Mouse (Mus musculus): ENCODE data around the gene Abcb4. TPM values are rescaled to one million over a fixed set of nuclear protein-coding genes. Genes with fewer than 3 reads are reported as not detected.
"Not testable (repeated sequence)": the region's sequence is repeated elsewhere in the genome, so short reads cannot be mapped to it uniquely, and the experiment has no call there.

The Abcb4 gene
- total RNA-seq (2021): 1 to 10 TPM; 4.6 to 7.0 TPM

DNA sequence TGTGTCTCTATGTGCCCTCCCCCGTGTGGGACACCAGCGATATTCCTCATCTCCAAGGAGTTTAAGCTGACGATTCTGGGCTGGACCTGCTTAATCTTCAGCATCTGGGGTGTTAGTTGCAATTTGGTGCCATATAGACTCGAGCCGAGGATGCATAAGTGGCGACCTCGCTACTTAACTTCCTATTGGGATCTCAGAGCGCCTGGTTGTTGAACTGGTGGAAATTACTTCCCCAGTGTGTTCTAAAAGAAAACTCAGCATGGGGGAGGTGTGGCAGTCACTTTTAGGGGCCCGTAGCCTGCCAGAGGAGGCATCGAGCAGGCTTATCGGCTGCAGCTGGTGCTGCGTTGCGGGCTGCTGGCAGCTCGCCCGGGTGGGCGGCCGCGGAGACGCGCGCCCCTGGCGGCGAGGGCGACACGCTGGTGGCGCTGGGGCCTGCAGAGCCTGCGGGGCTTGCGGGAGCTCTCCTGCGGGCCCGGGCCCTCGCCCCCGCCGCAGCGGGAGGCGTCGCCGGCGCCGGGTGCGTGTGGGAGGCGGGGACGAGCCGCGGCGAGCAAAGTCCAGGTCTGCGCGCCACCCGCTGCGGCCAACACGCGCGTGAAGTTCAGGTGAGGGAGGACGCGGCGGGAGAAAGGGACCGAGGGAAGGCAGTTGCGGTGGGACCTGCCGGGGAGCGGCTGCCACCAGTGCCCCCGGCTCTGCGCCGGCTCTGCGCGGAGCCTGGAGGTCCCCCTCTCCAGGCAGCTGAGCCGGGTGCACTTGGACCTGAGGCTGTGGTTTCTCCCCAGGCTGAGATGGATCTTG, at the start of gene Abcb4:
Gene Abcb4 (plus strand): TSS at position 418 of the 804 bp plus-strand sequence.
- peak; percentile 63 to 68 for DNase-seq

DNA sequence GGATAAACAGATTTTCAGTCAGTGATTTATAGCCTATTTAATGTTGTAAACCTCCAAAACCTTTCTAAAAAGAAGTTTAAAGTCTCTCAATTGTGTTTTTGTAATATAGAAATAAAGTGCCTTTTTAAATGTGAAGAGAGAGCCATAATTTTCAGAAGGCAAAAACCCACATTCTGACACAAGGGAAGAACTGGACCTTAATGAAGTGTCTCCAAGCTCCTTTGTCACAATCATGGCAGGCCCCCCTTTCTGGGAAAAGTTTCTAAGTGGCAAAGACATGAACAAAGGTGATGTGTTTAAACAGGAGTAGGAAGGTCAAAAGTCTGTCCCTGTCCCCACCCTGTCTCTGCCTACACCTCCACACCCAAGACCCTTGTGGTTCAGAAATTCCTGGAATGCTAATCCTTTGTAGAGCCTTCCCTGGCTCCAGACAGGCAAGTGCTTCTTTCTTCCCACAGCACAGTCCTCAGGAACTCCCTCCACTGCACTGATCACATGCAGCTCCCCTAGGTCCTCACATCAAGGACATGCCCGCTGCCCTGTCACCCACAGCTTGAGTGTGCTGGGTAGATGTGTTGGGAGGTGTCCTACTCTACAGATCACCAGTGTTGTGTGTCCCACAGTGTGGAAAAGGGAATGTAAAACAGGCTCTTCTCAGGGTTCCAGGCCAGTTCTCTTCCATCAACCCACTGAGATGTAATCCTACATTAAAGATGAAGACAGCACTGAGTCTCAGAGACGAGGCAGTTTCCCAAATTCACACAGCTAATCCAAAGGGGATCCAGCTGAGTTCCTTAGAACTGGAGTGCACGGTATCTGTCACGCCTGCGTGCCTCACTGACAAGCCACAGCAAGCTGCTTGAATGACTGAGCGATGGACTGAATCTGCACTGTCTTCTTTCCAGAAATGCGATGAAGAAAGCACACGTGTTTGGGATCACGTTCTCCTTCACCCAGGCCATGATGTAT, 44.6 kb upstream of the Abcb4 start:
- DNase-seq: not testable (repeated sequence)

DNA sequence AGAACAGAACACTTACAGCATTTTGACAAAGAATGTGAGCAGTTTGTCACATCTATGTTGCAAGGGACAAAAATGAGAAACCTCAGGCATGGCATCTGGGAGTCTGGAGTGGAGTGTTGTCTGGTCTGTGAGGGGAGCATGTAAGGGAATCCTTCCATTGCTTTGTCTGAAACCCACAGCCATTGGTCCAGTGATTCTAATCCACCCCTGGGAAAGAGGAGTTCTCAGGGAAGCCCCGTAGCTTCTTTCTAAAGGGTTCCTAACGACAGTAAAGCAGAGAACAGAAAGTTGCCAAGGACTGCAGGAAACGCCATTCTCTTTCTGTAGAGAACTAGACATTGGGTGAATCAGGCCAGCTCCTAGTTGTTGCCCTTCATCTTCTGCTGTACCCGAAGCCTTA, 42.7 kb upstream of the Abcb4 start:
- DNase-seq: no peak

- DNase-seq: no peak
These were observed 36.3 kb upstream of the Abcb4 start for GRCm38 (mm10) chr5:8857201-8857600.

DNA sequence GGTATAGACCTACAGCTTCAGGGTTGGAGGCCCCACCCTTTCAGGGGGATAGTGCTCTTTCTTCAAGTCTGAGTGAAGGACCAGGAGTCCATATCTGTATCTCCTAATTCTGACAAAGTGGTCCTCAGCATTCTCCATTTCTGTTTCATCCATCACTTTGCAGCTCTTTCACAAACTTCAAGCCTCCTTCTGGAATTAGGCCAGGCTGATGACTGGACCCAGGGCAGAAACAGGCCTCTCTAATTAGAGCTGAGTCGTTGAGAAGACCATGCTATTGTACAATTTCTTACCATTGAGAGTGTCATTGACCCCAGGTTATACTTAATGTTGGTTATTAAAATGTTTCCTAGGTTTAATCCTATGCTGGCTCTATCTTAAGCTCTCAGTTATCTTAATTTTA, 31.7 kb upstream of the Abcb4 start:
- DNase-seq: no peak

GRCm38 (mm10) chr5:8863580-8864337, 29.8 kb upstream of the Abcb4 start:
- no peak for DNase-seq

GRCm38 (mm10) chr5:8865630-8866029, 27.9 kb upstream of the Abcb4 start:
- DNase-seq: not testable (repeated sequence)

DNA sequence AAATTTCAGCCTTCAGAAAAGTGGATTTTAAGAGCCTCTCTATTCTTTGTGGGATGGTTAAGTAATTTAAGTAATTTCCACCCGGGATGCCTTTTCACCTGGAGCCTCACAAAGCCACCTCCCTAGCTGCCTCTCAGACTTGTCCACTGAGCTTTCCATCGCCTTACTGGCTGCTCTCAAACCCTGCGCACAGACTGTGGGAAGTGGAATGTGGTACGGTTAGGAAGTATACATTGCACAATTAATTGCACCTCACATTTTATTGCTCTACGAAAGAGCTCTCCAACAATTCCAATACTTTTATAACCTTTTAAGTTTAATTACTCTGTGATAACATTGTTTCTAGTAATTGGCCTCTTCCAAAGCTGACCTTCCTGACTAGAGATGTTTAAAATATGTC, 27.2 kb upstream of the Abcb4 start:
- DNase-seq: no peak

GRCm38 (mm10) chr5:8868019-8868418, 25.5 kb upstream of the Abcb4 start:
- DNase-seq: no peak

- DNase-seq: no peak
These were observed 20.3 kb upstream of the Abcb4 start for GRCm38 (mm10) chr5:8872979-8873915.

DNA sequence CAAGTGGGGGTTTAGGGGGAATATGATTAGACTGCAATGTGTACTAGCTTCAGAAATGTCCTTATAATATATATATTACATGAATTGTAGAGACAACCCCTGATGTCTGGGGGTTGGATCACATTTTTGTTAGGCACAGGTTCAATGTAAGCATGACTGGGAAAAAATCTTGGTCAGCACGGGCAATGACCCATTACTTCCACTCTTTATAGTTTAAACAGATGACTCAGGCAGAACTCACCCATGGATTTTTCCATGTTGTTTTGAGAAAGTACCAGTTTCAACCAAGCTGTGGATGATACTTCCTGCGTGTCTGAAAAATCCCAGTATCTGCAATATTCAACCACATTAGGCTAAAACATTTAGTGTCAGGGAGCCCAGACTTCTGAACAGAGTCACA, 16.4 kb upstream of the Abcb4 start:
- DNase-seq: no peak

DNA sequence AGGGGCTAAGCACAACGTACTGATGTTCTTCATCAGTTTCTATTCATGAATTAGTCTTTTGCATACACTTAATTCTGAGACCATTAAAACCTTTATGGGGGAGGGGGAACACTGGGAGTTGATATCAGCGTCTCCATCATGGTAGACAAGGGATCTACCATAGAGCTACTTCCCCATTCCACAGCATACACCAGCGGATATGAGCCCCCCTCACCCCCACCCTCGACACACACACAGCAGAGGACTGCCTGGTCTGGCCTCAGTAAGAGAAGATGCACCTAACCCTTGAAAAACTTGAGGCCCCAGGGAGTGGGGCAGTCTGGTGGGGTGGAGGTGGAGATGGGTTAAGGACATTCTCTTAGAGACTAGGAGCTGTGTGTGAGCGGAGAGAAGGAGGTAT, 15.7 kb upstream of the Abcb4 start:
- DNase-seq: no peak

- no peak for DNase-seq
These were observed 7.7 kb upstream of the Abcb4 start for GRCm38 (mm10) chr5:8885837-8886236.

DNA sequence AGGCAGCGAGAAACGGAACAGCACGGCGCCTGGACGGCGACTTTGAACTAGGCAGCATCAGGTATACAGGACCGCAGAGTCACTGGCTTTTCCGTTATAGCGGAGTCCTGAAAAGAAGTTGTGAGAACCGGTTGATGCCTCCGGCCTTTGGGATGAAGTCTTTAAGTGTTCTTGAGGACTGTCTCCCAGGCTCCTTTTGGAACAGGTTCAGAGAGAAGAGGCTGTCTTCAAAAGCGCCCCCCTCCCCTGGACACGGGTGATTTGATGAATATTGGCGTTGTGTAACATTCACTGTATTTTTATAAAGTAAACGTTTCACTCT, 548 bp downstream of the Abcb4 start:
- peak in 1 of 2 experiments; percentile 4 for DNase-seq

DNA sequence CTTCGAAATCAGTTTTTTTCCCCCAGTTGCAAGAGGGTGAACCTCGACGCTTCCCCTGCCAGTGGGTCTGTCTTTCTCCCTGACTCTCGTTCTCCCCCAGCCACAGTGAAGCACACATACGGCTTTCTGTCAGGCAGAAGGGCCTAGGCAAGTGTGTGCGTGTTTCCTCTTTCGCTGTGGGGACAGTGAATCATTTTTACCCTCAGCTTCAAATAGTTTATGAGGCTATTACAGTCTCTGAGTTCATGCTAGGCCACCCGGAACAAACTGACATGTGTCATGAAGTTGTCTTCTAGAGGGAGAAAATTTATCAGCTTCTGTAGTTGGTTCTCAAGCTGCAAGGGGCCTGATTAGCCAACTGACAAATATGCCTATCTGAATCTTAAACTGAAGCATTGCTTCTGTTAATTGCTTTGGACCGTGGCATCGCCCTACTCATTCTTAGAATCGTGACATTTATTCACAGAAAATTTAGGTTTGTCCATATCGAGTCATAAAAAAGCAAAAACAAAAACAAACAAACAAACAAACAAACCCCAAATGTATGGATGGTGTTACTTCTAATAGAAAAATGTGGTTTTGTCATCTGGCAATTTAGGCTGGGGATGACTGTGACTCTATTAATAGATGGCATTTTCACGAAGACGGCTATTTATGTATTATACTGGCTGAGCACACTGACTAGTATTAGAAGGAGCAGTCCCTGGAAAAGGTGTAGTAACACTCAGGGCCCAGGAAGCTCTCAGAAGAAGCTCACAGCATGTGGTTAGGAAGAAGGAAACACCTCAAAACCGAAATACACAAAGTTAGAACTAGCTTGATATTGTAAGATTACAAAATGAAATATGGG, 1.3 kb downstream of the Abcb4 start:
- DNase-seq: no peak

DNA sequence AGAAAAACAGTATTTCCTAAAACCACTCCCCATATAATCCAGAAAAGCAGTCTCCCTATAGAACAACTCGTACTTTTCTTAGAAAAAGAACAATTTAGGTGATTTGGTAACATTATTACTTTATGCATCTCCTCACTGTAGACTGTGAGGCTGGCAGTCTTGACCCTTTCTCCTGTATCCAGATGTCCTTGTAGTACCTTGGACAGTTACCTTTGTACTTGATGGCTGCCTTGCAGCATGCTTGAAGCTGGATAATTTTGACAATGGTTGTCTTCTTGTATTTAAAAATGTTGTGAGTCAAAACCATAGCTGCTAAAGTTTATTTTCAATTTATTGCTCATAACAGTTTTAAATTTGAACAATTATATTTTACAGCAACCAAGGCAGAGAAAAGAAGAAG, 2.7 kb downstream of the Abcb4 start:
- no peak for DNase-seq

DNA sequence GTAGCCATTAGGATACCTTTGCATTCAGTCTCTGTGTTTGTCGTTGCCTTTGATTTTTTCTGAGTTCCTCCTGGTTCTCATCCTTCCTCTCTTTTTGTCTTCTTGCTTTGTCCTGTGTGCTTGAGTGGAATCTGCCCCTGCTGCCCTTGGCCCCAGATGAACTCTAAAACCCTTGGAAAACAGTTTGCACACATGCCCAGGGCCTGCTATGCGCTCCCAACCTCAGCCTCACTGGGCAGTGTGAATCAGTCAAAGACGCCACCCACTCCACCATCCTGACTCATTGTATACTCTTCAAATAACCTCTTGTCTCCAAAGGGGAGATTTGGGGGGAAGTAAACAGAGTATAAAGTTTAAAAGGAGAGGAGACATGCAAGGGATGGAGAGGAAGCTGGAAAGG, 4.7 kb downstream of the Abcb4 start:
- no peak for DNase-seq

DNA sequence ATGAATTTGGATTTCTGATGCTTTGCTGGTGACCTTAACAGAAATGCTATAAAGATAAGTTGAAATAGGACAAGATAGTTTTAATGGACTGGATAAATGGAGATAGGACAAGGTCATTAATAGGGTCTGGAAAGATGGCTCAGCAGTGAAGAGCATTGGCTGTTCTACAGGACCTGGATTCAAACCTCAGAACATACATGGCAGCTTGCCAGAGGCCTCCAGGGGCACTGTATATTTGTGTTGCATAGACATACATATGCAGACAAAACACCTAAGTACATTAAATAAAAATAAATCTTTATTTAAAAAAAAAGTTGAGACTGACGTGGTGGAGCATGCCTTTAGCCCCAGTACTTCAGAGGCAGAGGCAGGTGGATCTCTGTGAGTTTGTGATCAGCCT, 7.5 kb downstream of the Abcb4 start:
- no peak for DNase-seq

- DNase-seq: no peak
These were observed 8.8 kb downstream of the Abcb4 start for GRCm38 (mm10) chr5:8902141-8902817.

DNA sequence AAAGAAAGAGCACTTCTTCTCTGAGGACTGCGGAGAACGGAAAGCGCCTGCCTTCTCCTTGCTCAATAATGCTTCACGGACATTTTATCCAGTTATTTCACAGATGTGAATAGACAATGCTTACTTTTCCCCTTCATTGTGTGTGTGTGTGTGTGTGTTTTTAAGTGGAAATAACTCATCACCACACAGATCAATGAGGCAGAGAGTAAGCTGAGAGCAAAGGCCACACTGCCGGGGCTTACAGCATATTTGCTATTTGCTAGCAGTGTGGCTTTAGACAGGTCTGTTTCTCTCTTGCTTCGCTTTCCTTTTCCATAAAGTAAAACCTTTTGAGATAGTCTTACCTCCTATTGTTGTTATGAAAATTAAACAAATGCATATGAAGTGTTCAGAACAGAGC, 11.0 kb downstream of the Abcb4 start:
- DNase-seq: no peak
